Mouse (Mus musculus): Measurements from ENCODE around the gene Slc39a11. TPM values are rescaled to one million over a fixed set of nuclear protein-coding genes. Genes with fewer than 3 reads are reported as not detected.

Gene Slc39a11
- polyA plus RNA-seq, 1 experiment from 2014 or later: 56.6 TPM

- Histone ChIP-seq H3K27me3 (ENCODE audit: control insufficient read depth, insufficient read depth, low read length) (no peaks in the 10 kb centered on the region), H3K4me3 (ENCODE audit: low read depth, low read length) (no peak overlapping the region), H3K4me2 (replicated peaks; ENCODE audit: low read depth) (no peak overlapping the region), H3K4me1 (replicated peaks; ENCODE audit: control insufficient read depth, insufficient read depth) (no peaks in the 10 kb centered on the region), H3K9ac (ENCODE audit: low read length) (no peak overlapping the region), H3K36me3 (ENCODE audit: control insufficient read depth, insufficient read depth, low read length) (no peaks in the 10 kb centered on the region), H3K9me3 (ENCODE audit: control insufficient read depth, low read length) (no peaks in the 10 kb centered on the region), H3K27ac (replicated peaks) (no peak overlapping the region)
- WGBS: 79% methylated on average over 10 of the region's 10 CpGs
- TF ChIP-seq CTCF (IDR thresholded peaks at IDR 0.05; ENCODE audit: low read depth): no peak
- TF ChIP-seq EP300 (optimal IDR thresholded peaks at IDR 0.05): no peak
- DNase-seq (ENCODE audit: low spot score): no peak
- no peak for ATAC-seq (ENCODE audit: low FRiP score, low TSS enrichment)
These were observed 340.5 kb downstream of the Slc39a11 start for GRCm38 (mm10) chr11:113309265-113309951.

GRCm38 (mm10) chr11:113308256-113308941 is 341.5 kb downstream of the Slc39a11 start:
- no peaks in the 10 kb centered on the region for H3K9me3 ChIP-seq (ENCODE audit: control insufficient read depth, low read length)
- no peak overlapping the region for H3K9ac ChIP-seq (ENCODE audit: low read length)
- ATAC-seq (ENCODE audit: low FRiP score, low TSS enrichment): no peak
- H3K4me1 ChIP-seq (replicated peaks; ENCODE audit: control insufficient read depth, insufficient read depth): no peaks in the 10 kb centered on the region
- H3K27ac ChIP-seq (replicated peaks): no peak overlapping the region
- no peak overlapping the region for H3K4me3 ChIP-seq (ENCODE audit: low read depth, low read length)
- no peak for DNase-seq (ENCODE audit: low spot score)
- no peaks in the 10 kb centered on the region for H3K36me3 ChIP-seq (ENCODE audit: control insufficient read depth, insufficient read depth, low read length)
- no peak overlapping the region for H3K4me2 ChIP-seq (replicated peaks; ENCODE audit: low read depth)
- WGBS: 71% methylated on average over 4 of the region's 4 CpGs
- no peak for TF ChIP-seq EP300 (optimal IDR thresholded peaks at IDR 0.05)
- TF ChIP-seq CTCF (IDR thresholded peaks at IDR 0.05; ENCODE audit: low read depth): no peak
- no peaks in the 10 kb centered on the region for H3K27me3 ChIP-seq (ENCODE audit: control insufficient read depth, insufficient read depth, low read length)

- no peak; the same call in 1 of the 2 replicates for ATAC-seq (ENCODE audit: low FRiP score, low TSS enrichment)
- 82% methylated on average over 5 of the region's 5 CpGs for WGBS
- TF ChIP-seq EP300 (optimal IDR thresholded peaks at IDR 0.05) (no peak), CTCF (IDR thresholded peaks at IDR 0.05; ENCODE audit: low read depth) (no peak)
These were observed 346.7 kb downstream of the Slc39a11 start for GRCm38 (mm10) chr11:113303204-113303603.

GRCm38 (mm10) chr11:113299492-113299891 is 350.4 kb downstream of the Slc39a11 start:
- ATAC-seq (ENCODE audit: low FRiP score, low TSS enrichment): no peak

More at GRCm38 (mm10) chr11:113303204-113303603, 346.7 kb downstream of the Slc39a11 start:
- DNase-seq (ENCODE audit: low spot score): no peak
- no peaks in the 10 kb centered on the region for H3K9me3 ChIP-seq (ENCODE audit: control insufficient read depth, low read length)
- H3K9ac ChIP-seq (ENCODE audit: low read length): no peak overlapping the region
- no peak overlapping the region for H3K4me3 ChIP-seq (ENCODE audit: low read depth, low read length)
- no peak overlapping the region for H3K4me2 ChIP-seq (replicated peaks; ENCODE audit: low read depth)
- H3K27me3 ChIP-seq (ENCODE audit: control insufficient read depth, insufficient read depth, low read length): no peaks in the 10 kb centered on the region
- H3K36me3 ChIP-seq (ENCODE audit: control insufficient read depth, insufficient read depth, low read length): no peaks in the 10 kb centered on the region
- no peak overlapping the region for H3K27ac ChIP-seq (replicated peaks)
- no peaks in the 10 kb centered on the region for H3K4me1 ChIP-seq (replicated peaks; ENCODE audit: control insufficient read depth, insufficient read depth)

GRCm38 (mm10) chr11:113297765-113298164 is 352.1 kb downstream of the Slc39a11 start:
- 27% methylated on average over 2 of the region's 2 CpGs for WGBS
- Histone ChIP-seq H3K27ac (replicated peaks) (no peak overlapping the region), H3K9me3 (ENCODE audit: control insufficient read depth, low read length) (no peaks in the 10 kb centered on the region), H3K27me3 (ENCODE audit: control insufficient read depth, insufficient read depth, low read length) (no peaks in the 10 kb centered on the region), H3K4me1 (replicated peaks; ENCODE audit: control insufficient read depth, insufficient read depth) (no peaks in the 10 kb centered on the region), H3K36me3 (ENCODE audit: control insufficient read depth, insufficient read depth, low read length) (no peaks in the 10 kb centered on the region), H3K4me3 (ENCODE audit: low read depth, low read length) (no peak overlapping the region), H3K4me2 (replicated peaks; ENCODE audit: low read depth) (no peak overlapping the region), H3K9ac (ENCODE audit: low read length) (no peak overlapping the region)
- TF ChIP-seq CTCF (IDR thresholded peaks at IDR 0.05; ENCODE audit: low read depth) (peak; percentile 99), EP300 (optimal IDR thresholded peaks at IDR 0.05) (no peak)
- DNase-seq (ENCODE audit: low spot score): peak; percentile 74
- ATAC-seq (ENCODE audit: low FRiP score, low TSS enrichment): peak; percentile 37; the same call in 1 of the 2 replicates

More at GRCm38 (mm10) chr11:113299492-113299891, 350.4 kb downstream of the Slc39a11 start:
- H3K27me3 ChIP-seq (ENCODE audit: control insufficient read depth, insufficient read depth, low read length): no peaks in the 10 kb centered on the region
- no peak overlapping the region for H3K9ac ChIP-seq (ENCODE audit: low read length)
- no peaks in the 10 kb centered on the region for H3K4me1 ChIP-seq (replicated peaks; ENCODE audit: control insufficient read depth, insufficient read depth)
- H3K9me3 ChIP-seq (ENCODE audit: control insufficient read depth, low read length): no peaks in the 10 kb centered on the region
- H3K4me3 ChIP-seq (ENCODE audit: low read depth, low read length): no peak overlapping the region
- WGBS: 80% methylated on average over 10 of the region's 10 CpGs
- TF ChIP-seq EP300 (optimal IDR thresholded peaks at IDR 0.05): no peak
- H3K36me3 ChIP-seq (ENCODE audit: control insufficient read depth, insufficient read depth, low read length): no peaks in the 10 kb centered on the region
- no peak for DNase-seq (ENCODE audit: low spot score)
- no peak overlapping the region for H3K4me2 ChIP-seq (replicated peaks; ENCODE audit: low read depth)
- no peak overlapping the region for H3K27ac ChIP-seq (replicated peaks)
